15 mouse cellular contexts compared by ENCODE assay signal in the genomic region with DNA sequence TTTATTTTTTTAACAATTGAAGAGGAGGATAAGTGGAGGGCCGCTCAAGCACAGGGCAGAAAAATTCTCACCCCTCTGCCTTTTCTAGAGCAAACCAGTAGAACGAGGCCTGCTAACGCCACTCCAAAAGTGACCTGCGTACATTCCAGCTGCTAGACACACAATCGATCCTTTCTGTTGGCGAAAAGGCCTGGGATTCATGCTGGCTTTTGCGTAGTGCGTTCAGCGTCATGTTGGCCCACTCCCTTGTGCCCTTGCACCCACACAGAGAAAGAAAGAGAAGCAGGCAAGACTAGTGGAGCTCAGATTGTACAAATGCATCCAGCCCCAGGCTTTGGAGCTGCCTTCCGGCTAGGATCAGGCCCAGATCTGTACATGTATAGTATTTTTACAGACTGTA. TPM values are rescaled to one million over a fixed set of nuclear protein-coding genes. Genes with fewer than 3 reads are reported as not detected.
A peak's percentile ranks its signal among the peaks of the same experiment; 100 is the strongest.
DNase-seq lines count a peak whose midpoint lies in the region; ATAC-seq and TF ChIP-seq lines count a peak whose summit lies in the region.
"Had no signal": no experiment of that assay in that cellular context is flagged by ENCODE, and none has a peak within 500 bp of the region (broad histone marks: within the 10 kb centered on the region; RNA-seq: fewer than 3 reads in every experiment).

No protein-coding gene starts in this region.

- H3K27me3 ChIP-seq in hindbrain, embryonic 10.5 days (ENCODE audit: insufficient read depth, poor library complexity, severe bottlenecking) = no peaks in the 10 kb centered on the region
- no peaks in the 10 kb centered on the region for H3K27me3 ChIP-seq in hindbrain, embryonic 11.5 days (ENCODE audit: control insufficient read depth, insufficient read depth, low read length)
- H3K27me3 ChIP-seq in hindbrain, embryonic 13.5 days = no peaks in the 10 kb centered on the region
- H3K27me3 ChIP-seq in stomach, postnatal 0 days (ENCODE audit: control insufficient read depth, insufficient read depth, low read length) = no peaks in the 10 kb centered on the region

- TF ChIP-seq EP300 in stomach, postnatal 0 days (optimal IDR thresholded peaks at IDR 0.05) = no peak

- H3K9me3 ChIP-seq in hindbrain, embryonic 10.5 days = no peaks in the 10 kb centered on the region
- H3K9me3 ChIP-seq in hindbrain, embryonic 11.5 days (ENCODE audit: control insufficient read depth, low read length) = no peaks in the 10 kb centered on the region
- no peaks in the 10 kb centered on the region for H3K9me3 ChIP-seq in hindbrain, embryonic 13.5 days
- H3K9me3 ChIP-seq in stomach, postnatal 0 days (ENCODE audit: control insufficient read depth, low read length) = no peaks in the 10 kb centered on the region

- peak overlapping the region; percentile 64; the same call in 1 of the 2 replicates for H3K27ac ChIP-seq in hindbrain, embryonic 10.5 days
- H3K27ac ChIP-seq in hindbrain, embryonic 11.5 days (ENCODE audit: low read depth, low read length) = no peak overlapping the region
- peak overlapping the region; percentile 15 for H3K27ac ChIP-seq in hindbrain, embryonic 13.5 days
- no peak overlapping the region for H3K27ac ChIP-seq in stomach, postnatal 0 days (replicated peaks)

- WGBS in hindbrain, embryonic 10.5 days = 58% methylated on average over 10 of the region's 10 CpGs
- WGBS in hindbrain, embryonic 11.5 days = 68% methylated on average over 10 of the region's 10 CpGs
- WGBS in hindbrain, embryonic 13.5 days = 61% methylated on average over 10 of the region's 10 CpGs
- 65% methylated on average over 10 of the region's 10 CpGs for WGBS in stomach, postnatal 0 days

- H3K4me2 ChIP-seq in hindbrain, embryonic 11.5 days (replicated peaks; ENCODE audit: low read depth, low read length) = no peak overlapping the region
- no peak overlapping the region for H3K4me2 ChIP-seq in hindbrain, embryonic 13.5 days
- H3K4me2 ChIP-seq in stomach, postnatal 0 days (replicated peaks; ENCODE audit: low read depth) = no peak overlapping the region

- no peaks in the 10 kb centered on the region for H3K36me3 ChIP-seq in hindbrain, embryonic 10.5 days
- no peaks in the 10 kb centered on the region for H3K36me3 ChIP-seq in hindbrain, embryonic 11.5 days (ENCODE audit: control insufficient read depth, insufficient read depth, low read length)
- no peaks in the 10 kb centered on the region for H3K36me3 ChIP-seq in hindbrain, embryonic 13.5 days
- H3K36me3 ChIP-seq in stomach, postnatal 0 days (ENCODE audit: control insufficient read depth, insufficient read depth, low read length) = no peaks in the 10 kb centered on the region

- no peak overlapping the region for H3K4me3 ChIP-seq in hindbrain, embryonic 10.5 days
- H3K4me3 ChIP-seq in hindbrain, embryonic 11.5 days (ENCODE audit: low read depth, low read length) = no peak overlapping the region
- H3K4me3 ChIP-seq in hindbrain, embryonic 13.5 days = no peak overlapping the region
- no peak overlapping the region for H3K4me3 ChIP-seq in stomach, postnatal 0 days (ENCODE audit: low read depth, low read length)
- H3K4me3 ChIP-seq: erythroblast, embryonic 14.5 days; myocyte had no signal

- H3K9ac ChIP-seq in hindbrain, embryonic 11.5 days (ENCODE audit: low read depth, low read length) = no peak overlapping the region
- H3K9ac ChIP-seq in hindbrain, embryonic 13.5 days = no peak overlapping the region
- H3K9ac ChIP-seq in stomach, postnatal 0 days (ENCODE audit: low read length) = no peak overlapping the region

- peak; percentile 32 for DNase-seq in hindbrain, embryonic 10.5 days (ENCODE audit: low spot score)
- no peak for DNase-seq in hindbrain, embryonic 11.5 days (ENCODE audit: low spot score)
- peak; percentile 12 for DNase-seq in retina, postnatal 1 day
- DNase-seq in retina, embryonic 14.5 days (ENCODE audit: low spot score) = no peak
- peak; percentile 18 for DNase-seq in stomach, postnatal 0 days (ENCODE audit: low spot score)
- DNase-seq in spleen, postnatal 36 days (ENCODE audit: low spot score in 2 of 2) = no peak
- DNase-seq in adrenal gland, adult 2 months = no peak
- DNase-seq: cerebellum, postnatal 10 days; gastrocnemius, postnatal 36 days; heart, postnatal 10 days; kidney, adult 2 months; left cerebral cortex, postnatal 4 days had no signal

- H3K4me1 ChIP-seq in hindbrain, embryonic 10.5 days (replicated peaks) = peaks cover 17% of the 10 kb centered on the region
- no peaks in the 10 kb centered on the region for H3K4me1 ChIP-seq in hindbrain, embryonic 11.5 days (replicated peaks; ENCODE audit: control insufficient read depth, insufficient read depth, low read length)
- peaks cover 3% of the 10 kb centered on the region; the same call in 1 of the 2 replicates for H3K4me1 ChIP-seq in hindbrain, embryonic 13.5 days (replicated peaks)
- no peaks in the 10 kb centered on the region for H3K4me1 ChIP-seq in stomach, postnatal 0 days (replicated peaks; ENCODE audit: control insufficient read depth, insufficient read depth)

- no peak for ATAC-seq in hindbrain, embryonic 11.5 days (ENCODE audit: low FRiP score)
- ATAC-seq in hindbrain, embryonic 13.5 days (ENCODE audit: low FRiP score) = 0 out of 2 replicates have a peak, but pooled peaks have one; percentile 49
- 0 out of 2 replicates have a peak, but pooled peaks have one; percentile 12 for ATAC-seq in stomach, postnatal 0 days (ENCODE audit: low FRiP score, low TSS enrichment)

- no peak for TF ChIP-seq CTCF in stomach, postnatal 0 days (IDR thresholded peaks at IDR 0.05; ENCODE audit: low read depth)

RNA-seq across cellular contexts. Expression of a gene that starts 55.4 kb away (rescaled TPM):
- 1.5 and 2.1 TPM in 2 replicates for polyA plus RNA-seq in hindbrain, embryonic 10.5 days (2016; fragmentation: Nextera tagmentation; extraction: Ambion mirVana)
- 2.5 and 3.4 TPM in 2 replicates for polyA plus RNA-seq in hindbrain, embryonic 11.5 days (2014; fragmentation: Nextera tagmentation; extraction: Ambion mirVana)
- 2.4 TPM in 2 replicates for polyA plus RNA-seq in hindbrain, embryonic 13.5 days (2015; fragmentation: Nextera tagmentation; extraction: Ambion mirVana)
- 1.6 and 2.3 TPM in 2 replicates for polyA plus RNA-seq in stomach, postnatal 0 days (2015; fragmentation: Nextera tagmentation; extraction: Ambion mirVana)
- 10 to 100 TPM; 12.4 to 15.8 TPM for total RNA-seq in adrenal gland, adult 2 months (2021)
- polyA plus RNA-seq in adrenal gland, adult 2 months (2012; rRNA removed) = 3.3 and 3.5 TPM in 2 replicates
- polyA plus RNA-seq: erythroblast, embryonic 14.5 days had no signal

Comparison
In these comparisons a context has a peak if more than half of its experiments do, and no peak if none do; other contexts are left out.
1. DNase-seq: peak in hindbrain, embryonic 10.5 days (single experiment), retina, postnatal 1 day (single experiment) and stomach, postnatal 0 days (single experiment); none in hindbrain, embryonic 11.5 days (single experiment), retina, embryonic 14.5 days (single experiment), spleen, postnatal 36 days (0 of 2) and adrenal gland, adult 2 months (single experiment).
2. H3K27ac ChIP-seq: peak in hindbrain, embryonic 10.5 days (single experiment) and hindbrain, embryonic 13.5 days (single experiment); none in hindbrain, embryonic 11.5 days (single experiment) and stomach, postnatal 0 days (single experiment).